In genomic region chr7:99432248-99432647, GRCm38 (mm10) we compare ENCODE assay signal across 9 mouse cellular contexts. TPM values are rescaled to one million over a fixed set of nuclear protein-coding genes. Genes with fewer than 3 reads are reported as not detected.
DNase-seq lines count a peak whose midpoint lies in the region; ATAC-seq lines count a peak whose summit lies in the region.
"Had no signal": no experiment of that assay in that cellular context is flagged by ENCODE, and none has a peak within 500 bp of the region (broad histone marks: within the 10 kb centered on the region; RNA-seq: fewer than 3 reads in every experiment).

No protein-coding gene starts in this region.

- no peak overlapping the region for H3K9ac ChIP-seq in heart, embryonic 15.5 days
- H3K9ac ChIP-seq in limb, embryonic 12.5 days (replicated peaks), result no peak overlapping the region
- H3K9ac ChIP-seq: stomach, embryonic 15.5 days had no signal

- H3K9me3 ChIP-seq in heart, embryonic 15.5 days (replicated peaks), result no peaks in the 10 kb centered on the region
- H3K9me3 ChIP-seq in limb, embryonic 12.5 days, result no peaks in the 10 kb centered on the region
- H3K9me3 ChIP-seq: stomach, embryonic 15.5 days had no signal

- peak overlapping the region; percentile 66 for H3K27ac ChIP-seq in heart, embryonic 15.5 days
- peak overlapping the region; percentile 35; the same call in 1 of the 2 replicates for H3K27ac ChIP-seq in limb, embryonic 12.5 days
- H3K27ac ChIP-seq: stomach, embryonic 15.5 days had no signal

- H3K4me1 ChIP-seq in heart, embryonic 15.5 days (replicated peaks), result peaks cover 36% of the 10 kb centered on the region
- H3K4me1 ChIP-seq in limb, embryonic 12.5 days (replicated peaks), result peaks cover 45% of the 10 kb centered on the region

- H3K27me3 ChIP-seq in heart, embryonic 15.5 days, result no peaks in the 10 kb centered on the region
- peaks cover 5% of the 10 kb centered on the region; the same call in 1 of the 2 replicates for H3K27me3 ChIP-seq in limb, embryonic 12.5 days
- H3K27me3 ChIP-seq: stomach, embryonic 15.5 days had no signal

- no peaks in the 10 kb centered on the region for H3K36me3 ChIP-seq in heart, embryonic 15.5 days
- no peaks in the 10 kb centered on the region for H3K36me3 ChIP-seq in limb, embryonic 12.5 days
- H3K36me3 ChIP-seq: stomach, embryonic 15.5 days had no signal

- H3K4me3 ChIP-seq in heart, embryonic 15.5 days, result no peak overlapping the region
- no peak overlapping the region for H3K4me3 ChIP-seq in limb, embryonic 12.5 days (replicated peaks)
- H3K4me3 ChIP-seq: stomach, embryonic 15.5 days had no signal

- peak; percentile 80 for ATAC-seq in activated CD4-positive, CD25-positive, alpha-beta regulatory T cell, adult 4 months
- ATAC-seq in heart, embryonic 15.5 days (replicated peaks; ENCODE audit: insufficient number of reproducible peaks, insufficient read depth, low FRiP score, low read depth), result peak; percentile 60; the same call in 1 of the 2 replicates
- no peak for ATAC-seq in limb, embryonic 12.5 days (ENCODE audit: insufficient number of reproducible peaks, insufficient read depth, low FRiP score, low TSS enrichment, low read depth)
- no peak for ATAC-seq in erythroid progenitor cell, adult 5-6 weeks (replicated peaks; ENCODE audit: low FRiP score, poor library complexity, severe bottlenecking)

- H3K4me2 ChIP-seq in heart, embryonic 15.5 days, result no peak overlapping the region
- H3K4me2 ChIP-seq in limb, embryonic 12.5 days, result no peak overlapping the region
- H3K4me2 ChIP-seq: stomach, embryonic 15.5 days had no signal

- peak; percentile 48 for DNase-seq in 3T3-L1 (ENCODE audit: low read depth, low spot score)
- peak; percentile 71 for DNase-seq in right cerebral cortex, postnatal 25 days
- no peak for DNase-seq in thymus, postnatal 25 days
- no peak for DNase-seq in urinary bladder, postnatal 25 days (ENCODE audit: low spot score)

- 40% methylated on average over 14 of the region's 14 CpGs for WGBS in heart, embryonic 15.5 days
- 60% methylated on average over 14 of the region's 14 CpGs for WGBS in limb, embryonic 12.5 days

RNA-seq across cellular contexts. Expression of gene Klhl35, which starts 33.6 kb away (rescaled TPM):
- polyA plus RNA-seq in activated CD4-positive, CD25-positive, alpha-beta regulatory T cell, adult 4 months (2017; shearing (Covaris generic)), result not detected
- polyA plus RNA-seq in heart, embryonic 15.5 days (2015; fragmentation: Nextera tagmentation; extraction: Ambion mirVana), result 0.63 and 0.73 TPM in 2 replicates
- 1.2 and 1.7 TPM in 2 replicates for polyA plus RNA-seq in limb, embryonic 12.5 days (2016; fragmentation: Nextera tagmentation; extraction: Ambion mirVana)
- total RNA-seq in erythroid progenitor cell, adult 5-6 weeks (2015; ENCODE audit: low replicate concordance), result not detected in 2 replicates
- not detected in 2 replicates for total RNA-seq in erythroid progenitor cell, adult 5-6 weeks (2017; ENCODE audit: low replicate concordance)

RNA-seq across cellular contexts. Expression of gene Gdpd5, which starts 51.0 kb away (rescaled TPM):
- 10 to 100 TPM in 1 of 2 experiments, 1 to 10 TPM in 1; 9.7 to 14.7 TPM for polyA plus RNA-seq in activated CD4-positive, CD25-positive, alpha-beta regulatory T cell, adult 4 months (2017; shearing (Covaris generic))
- polyA plus RNA-seq in heart, embryonic 15.5 days (2015; fragmentation: Nextera tagmentation; extraction: Ambion mirVana), result 20.8 and 26.1 TPM in 2 replicates
- polyA plus RNA-seq in limb, embryonic 12.5 days (2016; fragmentation: Nextera tagmentation; extraction: Ambion mirVana), result 11.2 and 12.2 TPM in 2 replicates
- total RNA-seq in erythroid progenitor cell, adult 5-6 weeks (2015; ENCODE audit: low replicate concordance), result not detected in 2 replicates
- not detected in 2 replicates for total RNA-seq in erythroid progenitor cell, adult 5-6 weeks (2017; ENCODE audit: low replicate concordance)

RNA-seq across cellular contexts. Expression of gene Rps3, which starts 51.3 kb away (rescaled TPM):
- polyA plus RNA-seq in activated CD4-positive, CD25-positive, alpha-beta regulatory T cell, adult 4 months (2017; shearing (Covaris generic)), result 1,000 to 10,000 TPM; 2,602 to 3,921 TPM
- 437 and 490 TPM in 2 replicates for polyA plus RNA-seq in heart, embryonic 15.5 days (2015; fragmentation: Nextera tagmentation; extraction: Ambion mirVana)
- 746 and 757 TPM in 2 replicates for polyA plus RNA-seq in limb, embryonic 12.5 days (2016; fragmentation: Nextera tagmentation; extraction: Ambion mirVana)
- total RNA-seq in erythroid progenitor cell, adult 5-6 weeks (2015; ENCODE audit: low replicate concordance), result 386 and 406 TPM in 2 replicates
- 293 and 564 TPM in 2 replicates for total RNA-seq in erythroid progenitor cell, adult 5-6 weeks (2017; ENCODE audit: low replicate concordance)

Comparison
In these comparisons a context has a peak if more than half of its experiments do, and no peak if none do; other contexts are left out.
1. DNase-seq: peak in 3T3-L1 (single experiment) and right cerebral cortex, postnatal 25 days (single experiment); none in thymus, postnatal 25 days (single experiment) and urinary bladder, postnatal 25 days (single experiment).
2. ATAC-seq: peak in activated CD4-positive, CD25-positive, alpha-beta regulatory T cell, adult 4 months (single experiment) and heart, embryonic 15.5 days (single experiment); none in limb, embryonic 12.5 days (single experiment) and erythroid progenitor cell, adult 5-6 weeks (single experiment).